Mouse (Mus musculus) spleen, adult 2 months (tissue): Measurements from ENCODE around the gene Akr1cl.

Source experiments
- CTCF ChIP-seq: fragments of 200-500 bp; IDR thresholded peaks from 2 replicates; pipeline ENCODE4 v1.5.1; 2011; ENCODE audit warnings: mild to moderate bottlenecking, inconsistent platforms; ENCODE audit not compliant: insufficient read depth, insufficient read length, insufficient replicate concordance; ENCODE audit errors: extremely low read depth
- POLR2A ChIP-seq: fragments of 200-500 bp; IDR thresholded peaks from 2 replicates; pipeline ENCODE4 v1.6.1; 2011; ENCODE audit warnings: low read depth, low read length, inconsistent platforms

- TF ChIP-seq POLR2A: no peak
- TF ChIP-seq CTCF: no peak
Observed at GRCm38 (mm10) chr1:65051696-65052095, 19.1 kb upstream of the Akr1cl start.
